Mouse (Mus musculus): Measurements from ENCODE around the gene Ctnnd2.

Gene Ctnnd2

GRCm38 (mm10) chr15:30268822-30269221 lies 96.4 kb downstream of the Ctnnd2 start:
- DNase-seq, result no peak

DNA sequence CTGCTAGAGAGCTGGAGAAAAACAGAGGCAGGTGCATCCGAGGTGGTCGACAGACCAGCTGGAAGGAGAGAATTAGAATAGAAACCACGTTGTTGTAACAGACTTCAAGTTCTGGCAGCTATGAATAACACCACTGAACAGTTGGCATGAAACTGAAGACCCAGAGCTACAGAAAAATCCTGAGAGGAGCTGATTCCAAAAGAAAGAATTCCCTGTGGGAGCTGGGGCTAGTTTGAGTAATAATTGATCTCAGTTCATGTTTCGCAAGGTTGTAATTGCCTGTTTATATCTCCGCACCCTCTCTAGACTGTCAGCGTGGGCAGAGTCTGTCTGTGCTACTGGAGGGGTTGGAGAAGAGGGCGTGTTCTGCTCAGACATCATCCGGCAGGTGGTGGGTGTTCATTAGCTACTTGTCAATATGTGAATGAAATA lies 98.8 kb downstream of the Ctnnd2 start:
- DNase-seq, result peak in 1 of 2 experiments; percentile 25

DNA sequence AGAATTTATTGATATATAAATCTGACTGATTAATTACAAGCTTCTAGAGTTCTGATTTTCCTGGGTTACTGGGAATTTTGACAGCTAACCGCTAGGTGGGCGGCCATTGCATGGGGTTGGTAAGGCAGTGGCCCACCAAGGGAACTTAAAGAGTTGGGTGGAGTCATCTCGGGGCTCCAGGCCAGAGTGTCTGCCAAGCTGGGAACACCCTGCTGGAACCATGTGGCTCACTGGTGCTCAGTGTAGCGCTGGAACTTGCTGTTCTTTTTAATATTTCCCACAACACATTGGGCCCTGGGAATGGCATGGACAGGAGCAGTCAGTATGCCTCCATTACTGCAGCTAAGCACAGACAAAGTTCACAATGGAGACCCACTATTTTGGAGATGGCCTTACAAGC lies 99.9 kb downstream of the Ctnnd2 start:
- peak; percentile 40 to 50 for DNase-seq

- DNase-seq, result no peak
Observed at GRCm38 (mm10) chr15:30275721-30276120, 103.3 kb downstream of the Ctnnd2 start.

DNA sequence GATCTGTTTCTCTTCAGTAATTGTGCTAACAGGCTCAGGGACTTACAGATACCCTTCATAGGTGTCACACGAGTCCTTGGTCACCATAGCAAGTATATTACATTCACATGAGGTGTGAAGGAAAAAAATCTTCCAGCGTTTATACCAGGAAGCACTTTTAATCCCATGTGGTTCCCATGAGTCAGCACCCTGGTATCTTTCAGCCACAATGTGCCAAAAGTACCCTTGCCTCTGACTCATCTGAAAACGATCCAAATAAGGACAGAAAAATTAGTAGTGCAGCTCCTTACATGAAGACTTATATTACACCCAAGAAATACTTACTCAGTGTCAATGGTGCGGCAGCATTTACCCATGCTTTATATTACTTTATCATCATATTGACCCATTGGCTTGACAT lies 104.3 kb downstream of the Ctnnd2 start:
- DNase-seq, result no peak

DNA sequence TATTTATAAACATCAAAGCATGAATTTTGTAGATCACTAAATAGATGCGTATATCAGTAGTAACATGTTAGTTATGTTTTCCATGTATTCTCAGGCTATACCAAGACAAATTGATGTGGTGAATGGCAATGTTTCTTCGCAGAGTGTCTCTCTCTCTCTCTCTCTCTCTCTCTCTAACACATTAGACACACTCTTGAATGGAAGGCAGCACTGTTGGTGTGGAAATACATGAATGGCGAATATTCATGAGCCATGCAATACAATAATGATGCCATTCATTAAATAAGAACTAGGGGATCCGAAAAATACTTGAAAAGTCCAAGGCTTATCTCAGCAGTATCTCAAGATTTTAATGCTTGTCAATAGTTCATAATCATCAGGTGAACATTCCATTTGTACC lies 106.2 kb downstream of the Ctnnd2 start:
- DNase-seq, result no peak

DNA sequence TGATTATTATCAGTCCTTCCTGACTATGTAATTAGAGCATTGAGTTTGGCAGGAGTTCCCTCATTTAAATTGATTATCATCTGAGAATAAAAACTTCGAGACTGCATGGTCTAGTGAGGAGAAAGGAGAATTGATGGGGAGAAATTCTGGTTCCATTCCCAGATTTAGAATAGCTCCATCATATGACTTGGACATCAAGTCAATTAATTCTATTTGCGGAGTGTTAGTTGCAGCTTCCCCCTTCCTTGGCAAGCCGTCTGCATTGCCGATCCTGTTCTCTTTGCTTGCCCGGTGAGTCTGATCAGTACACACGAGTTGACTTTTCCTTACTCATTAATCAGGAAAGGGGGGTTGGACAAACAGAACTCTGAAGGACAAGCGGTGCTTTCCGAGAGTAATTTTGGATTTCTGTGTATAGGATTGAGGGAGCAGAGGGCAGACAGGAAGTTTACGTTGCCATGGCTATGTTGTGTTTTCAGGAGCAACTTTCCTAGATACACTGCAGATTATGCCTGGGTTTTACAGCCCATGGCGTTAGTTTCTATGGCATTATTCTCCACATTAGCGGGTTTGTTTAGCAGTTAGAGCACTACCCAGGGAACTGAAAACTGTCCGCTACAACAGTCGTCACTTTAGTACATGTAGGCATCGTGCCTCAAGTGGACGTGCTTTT lies 113.3 kb downstream of the Ctnnd2 start:
- peak; percentile 51 to 56 for DNase-seq

DNA sequence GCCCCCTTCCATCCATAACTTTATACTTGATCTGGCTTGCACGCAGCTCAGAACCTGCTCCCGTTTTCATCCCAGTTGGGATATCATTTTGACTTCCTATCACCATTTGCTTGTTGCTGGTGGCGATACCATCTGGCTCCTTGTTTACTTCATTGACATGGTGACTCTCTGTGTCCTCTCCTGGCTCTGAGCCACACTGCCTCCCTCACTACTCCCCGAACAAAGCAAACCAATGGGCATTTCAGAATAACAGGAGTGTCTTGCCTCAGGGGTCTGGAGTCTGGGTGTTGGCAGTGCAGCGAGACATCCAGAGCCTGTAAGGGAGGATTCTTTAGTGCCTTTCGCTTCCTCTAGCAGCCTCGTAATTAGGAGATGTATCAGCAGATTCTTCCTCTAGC lies 113.9 kb downstream of the Ctnnd2 start:
- peak; percentile 76 to 84 for DNase-seq

GRCm38 (mm10) chr15:30302824-30303223 lies 130.4 kb downstream of the Ctnnd2 start:
- DNase-seq, result no peak

DNA sequence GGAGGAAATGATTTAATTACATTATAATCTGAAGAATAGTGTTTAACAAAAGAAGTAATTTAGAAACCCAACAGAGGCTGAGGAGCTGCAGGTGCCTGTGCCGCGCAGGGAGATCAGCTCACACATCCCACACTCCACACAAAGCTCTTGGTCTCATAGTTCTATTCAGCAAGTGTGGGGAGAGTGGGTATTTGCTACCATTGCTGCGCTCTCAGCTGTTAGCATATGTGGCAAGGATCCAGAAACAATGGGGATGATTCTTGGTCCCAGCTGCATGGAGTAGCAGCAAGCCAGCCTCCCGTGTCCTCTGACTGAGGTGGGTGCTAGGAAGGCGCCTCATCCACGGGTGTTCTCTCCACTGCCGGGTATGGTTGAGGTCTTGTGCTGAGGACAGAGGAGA lies 134.0 kb downstream of the Ctnnd2 start:
- no peak for DNase-seq

GRCm38 (mm10) chr15:30322543-30322942 lies 150.2 kb downstream of the Ctnnd2 start:
- DNase-seq, result no peak

DNA sequence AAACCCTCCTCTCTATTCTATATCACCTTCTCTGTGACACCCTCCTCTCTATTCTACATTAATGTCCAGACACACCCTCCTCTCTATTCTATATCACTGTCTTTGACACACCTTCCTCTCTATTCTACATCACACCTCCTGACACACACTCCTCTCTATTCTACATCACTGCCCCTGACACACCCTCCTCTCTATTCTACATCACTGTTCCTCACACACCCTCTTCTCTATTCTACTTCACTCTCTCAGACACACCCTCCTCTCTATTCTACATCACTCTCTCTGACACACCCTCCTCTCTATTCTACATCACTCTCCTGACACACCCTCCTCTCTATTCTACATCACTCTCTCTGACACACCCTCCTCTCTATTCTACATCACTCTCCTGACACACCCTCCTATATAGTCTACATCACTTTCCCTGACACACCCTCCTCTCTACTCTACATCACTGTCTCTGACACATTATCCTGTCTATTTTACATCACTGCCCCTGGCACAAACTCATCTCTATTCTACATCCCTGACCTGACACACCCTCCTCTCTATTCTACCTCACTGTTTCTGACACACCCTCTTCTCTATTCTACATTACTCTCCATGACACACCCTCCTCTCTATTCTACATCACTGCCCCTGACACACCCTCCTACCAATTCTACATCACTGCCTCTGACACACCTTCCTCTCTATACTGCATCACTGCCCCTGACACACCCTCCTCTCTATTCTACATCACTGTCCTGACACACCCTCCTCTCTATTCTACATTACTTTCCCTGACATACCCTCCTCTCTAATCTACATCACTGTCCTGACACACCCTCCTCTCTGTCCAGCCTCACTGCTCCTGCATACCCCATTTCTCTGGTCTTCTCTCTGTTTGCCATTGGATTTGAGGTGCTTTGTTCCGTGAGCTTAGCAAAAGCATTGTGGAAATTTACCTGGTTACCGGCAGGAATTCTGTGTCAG lies 161.2 kb downstream of the Ctnnd2 start:
- no peak for DNase-seq

GRCm38 (mm10) chr15:30338585-30339197 lies 166.3 kb downstream of the Ctnnd2 start:
- no peak for DNase-seq

DNA sequence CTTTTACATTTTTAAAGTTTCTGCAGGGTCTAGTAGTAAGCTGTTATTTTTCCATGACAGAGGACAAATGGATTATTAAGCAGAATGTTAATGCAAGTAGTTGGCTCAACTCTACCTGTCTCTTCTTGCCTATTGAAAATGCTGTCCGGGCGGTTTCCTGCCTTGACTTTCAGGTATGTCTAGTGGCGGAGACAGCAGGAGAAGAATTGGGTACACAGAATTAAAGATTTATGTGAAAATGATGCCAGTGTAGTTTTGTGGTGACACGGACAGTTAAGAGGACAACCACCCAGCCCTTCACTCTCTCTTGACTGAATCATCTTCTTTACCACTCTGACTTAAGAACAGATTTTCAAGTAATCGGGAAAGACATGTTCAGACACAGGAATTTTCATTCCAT lies 173.4 kb downstream of the Ctnnd2 start:
- DNase-seq, result no peak

DNA sequence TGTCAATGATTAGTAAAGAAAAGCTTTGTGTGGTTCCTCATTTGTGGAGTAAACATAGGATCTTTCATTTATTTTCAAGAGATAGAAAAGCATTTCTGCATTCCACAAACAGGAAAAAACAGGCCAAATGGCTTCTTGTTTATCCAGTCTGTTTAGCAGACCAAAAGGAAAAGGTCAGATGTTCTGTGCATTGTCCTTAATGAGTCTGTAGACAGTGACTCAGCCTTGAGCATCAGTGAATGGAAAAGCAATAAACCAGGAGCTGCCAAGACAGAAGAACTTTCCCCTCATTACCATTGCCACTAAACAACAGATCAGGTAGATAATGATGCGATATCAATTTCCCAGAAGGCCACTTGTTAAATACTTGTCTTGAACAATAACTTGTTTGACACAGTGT lies 192.1 kb downstream of the Ctnnd2 start:
- DNase-seq, result no peak

DNA sequence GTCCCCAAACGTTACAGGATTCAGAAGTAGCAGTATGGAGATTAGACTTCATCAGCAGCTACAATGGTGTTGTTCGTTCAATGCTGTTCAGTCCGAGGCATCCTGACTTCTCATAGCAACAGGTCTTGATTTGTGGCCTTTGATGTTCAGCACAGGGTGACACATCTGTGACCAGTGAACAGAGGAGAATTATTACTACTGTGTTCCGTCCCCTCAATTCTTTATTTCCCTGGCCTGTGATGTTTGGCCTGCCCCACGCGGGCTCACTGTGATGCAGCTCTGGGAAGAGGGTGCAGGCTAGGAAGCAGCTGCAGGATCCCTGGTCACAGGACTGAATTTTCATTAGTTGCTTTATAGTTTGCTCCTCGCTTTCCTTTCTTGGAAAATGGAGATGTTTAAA lies 197.6 kb downstream of the Ctnnd2 start:
- DNase-seq, result no peak

DNA sequence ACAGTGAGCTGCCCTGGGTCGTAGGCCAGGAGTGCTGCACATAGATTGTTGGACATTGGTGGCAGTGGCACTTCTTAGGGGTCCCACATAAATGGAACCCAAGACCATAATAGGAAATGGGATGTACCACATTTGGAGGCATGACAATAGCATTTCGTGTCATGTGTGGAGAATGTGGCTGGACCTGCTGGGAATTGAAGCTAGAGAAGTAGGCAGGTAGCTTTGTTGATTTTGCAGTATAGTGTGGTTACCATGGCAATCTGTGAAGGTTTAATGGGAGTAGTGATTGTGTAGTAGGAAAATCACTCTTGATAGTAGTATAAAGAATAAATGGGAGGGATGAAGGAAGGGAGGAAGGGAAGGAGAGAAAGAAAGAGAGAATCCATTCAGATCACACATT lies 198.8 kb downstream of the Ctnnd2 start:
- DNase-seq, result no peak

- DNase-seq, result peak; percentile 25 to 27
Observed at GRCm38 (mm10) chr15:30373654-30374215, 201.3 kb downstream of the Ctnnd2 start.

- no peak for DNase-seq
Observed at GRCm38 (mm10) chr15:30374907-30375306, 202.5 kb downstream of the Ctnnd2 start.

DNA sequence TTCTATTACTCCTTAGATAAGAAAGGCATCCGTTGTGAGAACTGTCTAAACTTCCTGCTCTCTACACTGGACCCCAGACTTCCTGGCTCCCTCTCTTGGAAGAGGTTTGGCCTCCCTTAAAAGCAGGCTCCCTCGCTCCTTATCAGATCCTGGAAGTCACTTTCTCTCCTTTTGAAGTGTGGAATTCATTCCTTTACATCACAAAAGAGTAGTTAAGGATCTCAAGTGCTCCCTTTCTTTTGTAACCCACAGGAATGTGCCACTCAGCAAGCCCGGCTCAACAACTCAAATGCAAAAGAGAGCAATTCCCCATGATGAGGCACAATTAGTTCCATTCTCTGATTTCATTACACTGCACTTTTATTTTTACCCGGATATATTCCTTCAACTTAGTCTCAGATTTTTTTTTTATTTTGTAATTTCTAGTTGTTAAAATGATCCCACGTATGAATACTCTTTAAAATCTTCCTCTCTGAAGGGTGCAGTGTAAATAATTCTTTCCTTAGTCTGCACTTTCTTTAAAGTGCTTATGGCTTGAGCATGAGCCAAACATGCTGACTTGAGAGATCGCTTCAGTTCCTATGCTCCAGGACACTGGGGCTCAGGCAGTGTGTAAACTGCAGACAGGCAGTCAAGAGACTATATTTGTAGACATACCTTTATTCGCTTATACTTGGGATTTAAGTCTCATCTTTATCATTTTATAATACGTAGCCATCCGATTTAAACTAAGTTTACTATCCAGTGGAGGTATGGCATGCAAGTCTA lies 210.9 kb downstream of the Ctnnd2 start:
- DNase-seq, result no peak

DNA sequence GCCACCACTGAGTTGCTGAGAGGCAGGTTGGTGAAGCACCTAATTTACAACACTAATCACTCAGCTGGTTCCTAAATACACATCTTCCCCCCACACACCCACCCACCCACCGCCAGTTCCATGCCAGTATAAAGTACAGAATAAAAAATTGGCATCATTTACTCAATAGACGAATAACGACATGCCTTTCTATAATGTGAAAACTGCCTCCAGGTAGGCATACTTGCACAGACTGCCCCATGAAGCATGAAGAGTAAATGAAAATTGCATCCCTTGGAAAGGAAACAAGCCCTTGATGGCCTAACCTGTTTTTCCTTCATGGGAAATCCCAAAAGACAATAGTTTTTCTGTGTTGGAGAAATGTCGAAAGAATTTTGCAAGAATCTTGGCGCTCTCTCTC lies 212.0 kb downstream of the Ctnnd2 start:
- DNase-seq, result no peak

DNA sequence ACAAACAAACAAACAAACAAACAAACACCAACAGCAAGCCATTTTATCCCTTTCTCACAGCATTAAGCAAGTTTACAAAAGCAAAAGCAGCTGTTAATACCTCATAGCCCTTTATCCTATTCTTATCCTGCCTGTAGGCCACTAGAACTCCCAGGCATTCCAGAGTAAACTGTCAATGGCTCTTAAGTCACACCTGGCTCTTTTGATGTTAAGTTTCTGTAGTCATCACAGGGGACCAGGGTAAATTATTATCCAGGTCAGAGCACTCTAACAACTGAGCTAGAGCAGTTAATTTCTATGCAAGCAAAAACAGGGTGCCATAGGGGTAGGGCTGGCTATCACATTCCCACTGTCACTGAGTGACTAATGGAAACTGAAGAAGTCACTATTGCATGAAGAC lies 214.1 kb downstream of the Ctnnd2 start:
- no peak for DNase-seq
